Mouse (Mus musculus) limb, embryonic 14.5 days (tissue): ENCODE measurements around the gene 1500011B03Rik. TPM values are rescaled to one million over a fixed set of nuclear protein-coding genes. Genes with fewer than 3 reads are reported as not detected.

Experiments used
- ATAC-seq: fragments of 200-750 bp; cut with Nextera tagmentation; 2 replicates; pipeline ENCODE4 v1.8.0; 2017; ENCODE audit warnings: low read depth, moderate number of reproducible peaks, moderate TSS enrichment; ENCODE audit not compliant: low FRiP score
- DNase-seq: peaks from one replicate; pipeline ENCODE4 v3.0.0-alpha.2; 2015; ENCODE audit warnings: low spot score
- H3K27ac ChIP-seq: fragments of 300-500 bp; sonication (generic); replicated peaks from 2 replicates; pipeline ENCODE4 v1.5.1; 2014; ENCODE audit warnings: low read depth, mild to moderate bottlenecking, low read length, moderate library complexity, mixed read lengths
- H3K27me3 ChIP-seq: fragments of 300-500 bp; sonication (generic); 2 replicates; pipeline ENCODE4 v1.6.1; 2014; ENCODE audit warnings: low read length, mixed read lengths; ENCODE audit not compliant: control insufficient read depth, insufficient read depth
- H3K36me3 ChIP-seq: fragments of 300-500 bp; sonication (generic); 2 replicates; pipeline ENCODE4 v1.6.1; 2014; ENCODE audit warnings: mild to moderate bottlenecking, low read length, moderate library complexity, mixed read lengths; ENCODE audit not compliant: control insufficient read depth, insufficient read depth
- H3K4me1 ChIP-seq: fragments of 300-500 bp; sonication (generic); 2 replicates; pipeline ENCODE4 v1.6.1; 2014; ENCODE audit warnings: antibody characterized with exemption, low read length, mixed read lengths; ENCODE audit not compliant: control insufficient read depth, insufficient read depth
- H3K4me2 ChIP-seq: fragments of 300-500 bp; sonication (generic); replicated peaks from 2 replicates; pipeline ENCODE4 v1.6.1; 2014; ENCODE audit warnings: low read depth, mild to moderate bottlenecking, low read length, moderate library complexity; ENCODE audit not compliant: severe bottlenecking
- H3K4me3 ChIP-seq: fragments of 300-500 bp; sonication (generic); replicated peaks from 2 replicates; pipeline ENCODE4 v1.5.1; 2014; ENCODE audit warnings: low read length
- H3K9ac ChIP-seq: fragments of 300-500 bp; sonication (generic); 2 replicates; pipeline ENCODE4 v1.6.1; 2014; ENCODE audit warnings: mild to moderate bottlenecking, low read depth, low read length, moderate library complexity; ENCODE audit not compliant: severe bottlenecking
- H3K9me3 ChIP-seq: fragments of 300-500 bp; sonication (generic); 2 replicates; pipeline ENCODE4 v1.6.1; 2016; ENCODE audit warnings: low read length; ENCODE audit not compliant: control insufficient read depth
- POLR2A ChIP-seq: fragments of 200-500 bp; IDR thresholded peaks from 2 replicates; pipeline ENCODE4 v1.8.0; 2012; ENCODE audit warnings: inconsistent platforms, mild to moderate bottlenecking, moderate library complexity, borderline replicate concordance; ENCODE audit not compliant: insufficient read depth, insufficient read length; ENCODE audit errors: extremely low read depth
- WGBS: fragments of 180-500 bp; shearing (Covaris S2); extraction: QIAGEN DNeasy Blood & Tissue Kit; methylation state at CpG from one replicate; pipeline ENCODE4 v1.1.7; 2014; 5-methylcytosine and 5-hydroxymethylcytosine counted together
- polyA plus RNA-seq, 2 experiments: library from polyadenylated mRNA; depleted of rRNA in 1 of 2; stranded (reverse) in 1 of 2; unstranded in 1 of 2; fragments of >200 nt; fragmentation: Nextera tagmentation in 1 of 2; extraction: Ambion mirVana in 1 of 2; gene quantifications; 2 replicates each; pipeline versions ENCODE4 v1.2.1 to v1.2.3; 2012 to 2014

1500011B03Rik gene
- polyA plus RNA-seq, 2 experiments, result 76.7 to 95.9 TPM

DNA sequence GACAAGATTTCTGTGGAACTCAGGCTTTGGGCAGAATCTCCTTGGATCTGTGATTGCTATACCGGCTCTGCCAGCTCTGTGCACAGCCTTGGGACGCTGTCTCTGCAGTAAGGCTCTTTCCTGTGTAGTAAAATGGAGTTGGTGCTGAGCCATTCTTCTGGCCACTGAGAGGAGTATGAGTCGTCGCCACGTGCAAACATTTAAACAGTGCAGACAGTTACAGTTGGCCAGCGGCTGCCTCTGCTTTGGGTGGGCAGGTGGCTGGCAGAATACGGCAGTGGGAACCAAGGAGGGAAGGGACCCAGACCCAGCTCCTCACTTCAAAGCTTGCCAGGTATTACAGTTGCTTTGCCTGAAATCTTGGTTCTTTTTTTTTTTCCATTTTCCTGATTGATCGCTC lies 26.0 kb downstream of the 1500011B03Rik start:
- Histone ChIP-seq H3K4me2 (no peak overlapping the region), H3K4me1 (peaks cover 5% of the 10 kb centered on the region; the same call in 1 of the 2 replicates), H3K9me3 (no peaks in the 10 kb centered on the region), H3K27ac (no peak overlapping the region), H3K36me3 (peaks cover 74% of the 10 kb centered on the region), H3K27me3 (no peaks in the 10 kb centered on the region), H3K9ac (no peak overlapping the region), H3K4me3 (no peak overlapping the region)
- 83% methylated on average over 8 of the region's 8 CpGs for WGBS
- no peak for ATAC-seq
- DNase-seq, result no peak
- no peak for TF ChIP-seq POLR2A

DNA sequence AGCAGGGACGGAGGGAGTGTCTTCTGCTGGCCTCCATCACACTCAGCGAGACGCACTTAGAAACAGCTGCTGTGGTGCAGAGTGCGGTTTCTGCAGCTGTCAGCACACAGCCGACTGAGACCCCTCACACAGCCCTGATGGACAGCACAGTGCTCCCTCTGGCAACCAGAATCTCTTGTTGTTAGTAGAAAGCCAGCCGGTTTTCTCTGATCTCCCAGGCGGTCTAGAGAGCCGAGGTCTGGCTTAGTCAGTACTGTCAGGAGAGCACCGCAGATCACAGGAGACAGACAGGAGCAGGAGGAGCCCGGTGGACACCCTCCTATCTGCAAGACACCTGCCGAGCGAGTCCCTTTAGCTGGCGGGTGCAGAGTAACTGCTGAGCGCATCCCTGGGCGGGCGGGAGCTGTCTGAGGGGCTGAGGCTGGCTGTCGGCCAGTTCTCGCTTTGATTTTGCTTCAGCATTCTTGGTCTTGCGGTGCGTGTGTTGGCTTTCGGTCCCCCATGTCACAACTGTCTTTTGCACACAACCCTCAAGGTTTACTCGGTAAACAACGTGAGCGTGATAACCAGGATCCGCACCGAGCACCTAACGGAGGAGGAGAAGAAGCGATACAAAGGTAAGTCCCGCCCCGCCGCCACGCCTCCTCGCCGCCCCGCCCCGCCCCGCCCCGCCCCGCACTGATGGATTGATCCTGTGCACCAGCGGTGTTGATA lies 26.8 kb downstream of the 1500011B03Rik start:
- no peak for TF ChIP-seq POLR2A
- peaks cover 5% of the 10 kb centered on the region; the same call in 1 of the 2 replicates for H3K4me1 ChIP-seq
- WGBS, result 6% methylated on average over 33 of the region's 40 CpGs
- H3K27me3 ChIP-seq, result no peaks in the 10 kb centered on the region
- H3K9me3 ChIP-seq, result no peaks in the 10 kb centered on the region
- peak overlapping the region; percentile 59 for H3K4me2 ChIP-seq
- peaks cover 76% of the 10 kb centered on the region for H3K36me3 ChIP-seq
- H3K27ac ChIP-seq, result no peak overlapping the region
- ATAC-seq (peak; percentile 76), DNase-seq (peak; percentile 59)
- H3K9ac ChIP-seq, result peak overlapping the region; percentile 6; the same call in 1 of the 2 replicates
- peak overlapping the region; percentile 34 for H3K4me3 ChIP-seq

DNA sequence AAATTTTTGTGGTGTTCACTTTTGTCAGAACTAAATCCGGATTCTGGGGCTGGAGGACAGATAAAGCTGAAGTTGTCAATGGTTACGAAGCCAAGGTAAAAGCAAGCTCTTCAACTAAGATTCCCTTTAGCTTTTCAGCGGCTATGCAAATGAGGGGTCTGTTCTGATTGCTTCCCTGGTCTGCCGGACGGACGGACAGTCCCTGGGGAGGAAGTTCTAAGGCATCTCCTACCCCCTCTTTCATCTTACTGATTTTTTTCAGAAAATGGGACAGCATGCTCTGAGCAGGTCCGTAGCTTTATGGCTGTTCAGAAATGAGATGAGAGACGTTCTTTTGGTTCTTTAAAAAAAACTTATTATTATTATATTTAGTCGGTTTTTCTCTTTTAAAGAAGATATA lies 27.6 kb downstream of the 1500011B03Rik start:
- peaks cover 77% of the 10 kb centered on the region for H3K36me3 ChIP-seq
- no peak for TF ChIP-seq POLR2A

DNA sequence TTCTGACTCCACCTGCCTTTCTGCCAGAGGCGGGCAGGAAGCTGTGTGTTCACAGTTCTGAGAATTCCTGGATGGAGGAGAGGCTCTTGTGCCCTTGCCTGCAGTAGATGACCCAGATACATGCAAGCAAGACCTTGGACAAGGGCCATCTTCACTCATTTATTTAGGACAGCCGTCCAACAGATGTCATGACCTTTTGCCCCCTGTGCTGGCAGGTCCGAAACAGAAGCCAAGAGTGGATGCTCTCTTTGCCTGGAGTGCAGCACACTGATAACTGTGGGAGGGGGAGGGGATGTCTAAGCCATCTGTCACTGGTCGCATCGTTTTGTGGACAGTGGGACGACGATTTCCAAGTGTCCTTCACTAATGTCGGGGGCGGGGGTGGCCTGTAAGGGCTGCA lies 28.0 kb downstream of the 1500011B03Rik start:
- peaks cover 73% of the 10 kb centered on the region for H3K36me3 ChIP-seq
- TF ChIP-seq POLR2A, result no peak
- WGBS, result 58% methylated on average over 9 of the region's 9 CpGs

More for the DNA sequence above, 27.6 kb downstream of the 1500011B03Rik start:
- no peaks in the 10 kb centered on the region for H3K9me3 ChIP-seq
- DNase-seq (no peak), ATAC-seq (no peak)
- H3K4me2 ChIP-seq, result no peak overlapping the region
- no peaks in the 10 kb centered on the region for H3K27me3 ChIP-seq
- WGBS, result 76% methylated on average over 9 of the region's 9 CpGs
- peaks cover 5% of the 10 kb centered on the region; the same call in 1 of the 2 replicates for H3K4me1 ChIP-seq
- H3K27ac ChIP-seq, result no peak overlapping the region
- no peak overlapping the region for H3K9ac ChIP-seq
- no peak overlapping the region for H3K4me3 ChIP-seq

DNA sequence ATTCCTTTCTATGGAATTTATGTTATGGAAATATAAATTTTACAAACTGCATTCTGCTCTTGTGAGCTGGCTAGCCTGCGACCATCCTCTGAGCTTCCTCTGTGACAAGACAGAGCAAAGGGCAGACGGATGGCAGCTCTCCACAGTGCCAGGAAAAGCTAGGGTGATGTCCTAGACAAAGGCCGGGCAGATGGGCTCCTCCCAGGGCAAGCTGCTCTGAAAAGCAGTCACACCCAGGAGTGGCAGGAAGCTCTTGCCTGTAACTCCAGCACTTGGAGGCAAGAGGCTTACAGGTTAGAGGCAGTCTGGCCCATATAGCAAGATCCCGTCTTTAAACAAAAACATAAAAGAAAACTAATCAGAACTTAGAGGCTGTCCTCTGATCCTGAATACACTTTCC lies 28.7 kb downstream of the 1500011B03Rik start:
- ATAC-seq (no peak), DNase-seq (no peak)
- 75% methylated on average over 4 of the region's 4 CpGs for WGBS
- Histone ChIP-seq H3K9ac (no peak overlapping the region), H3K36me3 (peaks cover 69% of the 10 kb centered on the region), H3K4me2 (no peak overlapping the region), H3K4me1 (peaks cover 5% of the 10 kb centered on the region; the same call in 1 of the 2 replicates), H3K27me3 (no peaks in the 10 kb centered on the region), H3K4me3 (no peak overlapping the region), H3K27ac (no peak overlapping the region), H3K9me3 (no peaks in the 10 kb centered on the region)
- TF ChIP-seq POLR2A, result no peak

More for the DNA sequence above, 28.0 kb downstream of the 1500011B03Rik start:
- H3K9me3 ChIP-seq, result no peaks in the 10 kb centered on the region
- no peak overlapping the region for H3K9ac ChIP-seq
- DNase-seq (no peak), ATAC-seq (no peak)
- H3K27ac ChIP-seq, result no peak overlapping the region
- H3K27me3 ChIP-seq, result no peaks in the 10 kb centered on the region
- H3K4me1 ChIP-seq, result peaks cover 5% of the 10 kb centered on the region; the same call in 1 of the 2 replicates
- no peak overlapping the region for H3K4me3 ChIP-seq
- H3K4me2 ChIP-seq, result no peak overlapping the region
